Mouse (Mus musculus) spleen, adult 2 months (tissue): ENCODE data around the gene Esr1.

Experiments used
- CTCF ChIP-seq: fragments of 200-500 bp; IDR thresholded peaks from 2 replicates; pipeline ENCODE4 v1.5.1; 2011; ENCODE audit warnings: mild to moderate bottlenecking, inconsistent platforms; ENCODE audit not compliant: insufficient read depth, insufficient read length, insufficient replicate concordance; ENCODE audit errors: extremely low read depth
- POLR2A ChIP-seq: fragments of 200-500 bp; IDR thresholded peaks from 2 replicates; pipeline ENCODE4 v1.6.1; 2011; ENCODE audit warnings: low read depth, low read length, inconsistent platforms

DNA sequence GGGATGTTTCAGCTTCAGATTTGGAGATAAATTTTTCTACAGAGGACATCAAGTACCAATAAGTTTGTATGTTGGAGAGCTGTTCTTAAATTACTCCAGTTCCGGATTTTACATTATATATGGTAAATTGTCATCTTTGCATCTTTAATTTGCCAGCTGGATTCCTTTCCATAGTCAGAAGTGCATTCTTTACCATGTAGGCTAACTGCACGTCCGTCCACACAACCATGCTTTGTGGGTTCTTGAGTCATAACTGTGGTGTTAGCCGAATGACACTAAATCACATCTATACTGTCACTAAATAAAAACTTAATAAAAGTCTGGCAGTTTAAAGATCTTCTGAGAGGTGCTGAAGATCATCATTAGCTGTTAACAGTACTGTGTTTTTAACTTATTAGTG, 286.4 kb downstream of the Esr1 start:
- TF ChIP-seq POLR2A, result no peak
- no peak for TF ChIP-seq CTCF
